In genomic region chr9:67171409-67171808, GRCm38 (mm10) we compare ENCODE assay signal across 18 mouse cellular contexts.
A peak's percentile ranks its signal among the peaks of the same experiment; 100 is the strongest.
DNase-seq lines count a peak whose midpoint lies in the region; ATAC-seq and TF ChIP-seq lines count a peak whose summit lies in the region.
"Had no signal": no experiment of that assay in that cellular context is flagged by ENCODE, and none has a peak within 500 bp of the region (broad histone marks: within the 10 kb centered on the region; RNA-seq: fewer than 3 reads in every experiment).

No protein-coding gene starts in this region.

- ATAC-seq in heart, embryonic 14.5 days (ENCODE audit: insufficient number of reproducible peaks, insufficient read depth, low FRiP score, low read depth): no peak
- ATAC-seq: forebrain, embryonic 16.5 days; hindbrain, embryonic 16.5 days had no signal

- no peaks in the 10 kb centered on the region for H3K36me3 ChIP-seq in heart, embryonic 10.5 days
- no peaks in the 10 kb centered on the region for H3K36me3 ChIP-seq in E14TG2a.4 (ENCODE audit: insufficient read depth, low read length)
- H3K36me3 ChIP-seq in heart, embryonic 14.5 days (ENCODE audit: control insufficient read depth, insufficient read depth, low read length): no peaks in the 10 kb centered on the region
- H3K36me3 ChIP-seq: liver, embryonic 13.5 days had no signal

- peak overlapping the region; percentile 82 for H3K27ac ChIP-seq in heart, embryonic 10.5 days
- no peak overlapping the region for H3K27ac ChIP-seq in left cerebral cortex, adult 2 months
- H3K27ac ChIP-seq in heart, embryonic 14.5 days (replicated peaks in 1 of 2; ENCODE audit: control insufficient read depth in 1 of 2, insufficient read depth in 1 of 2, low read depth in 2 of 2, low read length in 2 of 2): peak overlapping the region; percentile 68 to 80
- no peak overlapping the region for H3K27ac ChIP-seq in cerebellum, adult 2 months (ENCODE audit: insufficient read depth, low read length)
- H3K27ac ChIP-seq: liver, embryonic 13.5 days had no signal

- H3K9me3 ChIP-seq in heart, embryonic 10.5 days: 0 out of 2 replicates have a peak, but pooled peaks cover 3% of the 10 kb centered on the region
- H3K9me3 ChIP-seq in E14TG2a.4 (ENCODE audit: low read length): no peaks in the 10 kb centered on the region
- peaks cover 11% of the 10 kb centered on the region for H3K9me3 ChIP-seq in heart, embryonic 14.5 days (ENCODE audit: control insufficient read depth, low read length)

- no peaks in the 10 kb centered on the region for H3K27me3 ChIP-seq in heart, embryonic 10.5 days (ENCODE audit: insufficient read depth, poor library complexity, severe bottlenecking)
- H3K27me3 ChIP-seq in E14TG2a.4 (ENCODE audit: insufficient read depth, low read length): no peaks in the 10 kb centered on the region
- H3K27me3 ChIP-seq in heart, embryonic 14.5 days (ENCODE audit: control insufficient read depth, insufficient read depth, low read length): no peaks in the 10 kb centered on the region
- no peaks in the 10 kb centered on the region for H3K27me3 ChIP-seq in cerebellum, adult 2 months (ENCODE audit: control insufficient read depth, insufficient read depth, low read length)
- H3K27me3 ChIP-seq: liver, embryonic 13.5 days had no signal

- intact Hi-C loops in heart, postnatal 36 days (cut with DNase I): no loop called here
- intact Hi-C loops in left cerebral cortex, adult 2 months (cut with DNase I): no loop called here

- 78% methylated on average over 4 of the region's 4 CpGs for WGBS in heart, embryonic 10.5 days
- WGBS in heart, embryonic 14.5 days: 81% methylated on average over 4 of the region's 4 CpGs
- WGBS in cerebellum, adult 2 months: 97% methylated on average over 4 of the region's 4 CpGs

- H3K4me3 ChIP-seq in heart, embryonic 10.5 days: no peak overlapping the region
- no peak overlapping the region for H3K4me3 ChIP-seq in left cerebral cortex, adult 2 months
- H3K4me3 ChIP-seq in E14TG2a.4 (replicated peaks; ENCODE audit: low read length): no peak overlapping the region
- H3K4me3 ChIP-seq in heart, embryonic 14.5 days (ENCODE audit: control insufficient read depth in 1 of 2, insufficient read depth in 1 of 2, low read depth in 1 of 2, low read length in 2 of 2): no peak overlapping the region
- no peak overlapping the region for H3K4me3 ChIP-seq in cerebellum, adult 2 months (replicated peaks; ENCODE audit: insufficient read depth, low read depth, low read length)
- H3K4me3 ChIP-seq: liver, embryonic 13.5 days; myocyte had no signal

- TF ChIP-seq CTCF in left cerebral cortex, adult 2 months (IDR thresholded peaks at IDR 0.05): peak; percentile 34
- TF ChIP-seq CTCF in E14TG2a.4 (conservative IDR thresholded peaks at IDR 0.05; ENCODE audit: low read length): peak; percentile 66
- TF ChIP-seq CTCF in cerebellum, adult 2 months (IDR thresholded peaks at IDR 0.05; ENCODE audit: borderline replicate concordance, insufficient read depth, low read depth, low read length): no peak

- peaks cover 30% of the 10 kb centered on the region for H3K4me1 ChIP-seq in heart, embryonic 10.5 days
- H3K4me1 ChIP-seq in E14TG2a.4 (replicated peaks; ENCODE audit: low read depth, low read length): peaks cover 12% of the 10 kb centered on the region
- peaks cover 8 to 12% of the 10 kb centered on the region in 2 experiments for H3K4me1 ChIP-seq in heart, embryonic 14.5 days (ENCODE audit: control insufficient read depth in 2 of 2, insufficient read depth in 2 of 2, low read length in 2 of 2)
- no peaks in the 10 kb centered on the region for H3K4me1 ChIP-seq in cerebellum, adult 2 months (ENCODE audit: control insufficient read depth, insufficient read depth, low read length)

- TF ChIP-seq POLR2A in cerebellum, adult 2 months (IDR thresholded peaks at IDR 0.05; ENCODE audit: borderline replicate concordance, insufficient read depth, low read length): no peak

- no peak for DNase-seq in heart, embryonic 10.5 days (ENCODE audit: low spot score)
- DNase-seq in heart, postnatal 36 days: no peak
- no peak for DNase-seq in left cerebral cortex, adult 2 months (ENCODE audit: extremely low spot score in 1 of 2, low spot score in 2 of 2)
- no peak for DNase-seq in left cerebral cortex, adult 11 months (ENCODE audit: low spot score)
- no peak for DNase-seq in ovary, postnatal 36 days (ENCODE audit: low spot score)
- DNase-seq in cerebellum, adult 2 months: no peak
- DNase-seq: adrenal gland, postnatal 36 days; B cell, adult 2 months; cerebellum, adult 11-12 months; gastrocnemius, postnatal 36 days; right cerebral cortex, postnatal 25 days; thymus, postnatal 25 days had no signal

- no peak overlapping the region for H3K9ac ChIP-seq in heart, embryonic 14.5 days (ENCODE audit: low read length)
- H3K9ac ChIP-seq: liver, embryonic 13.5 days had no signal

- H3K4me2 ChIP-seq in heart, embryonic 14.5 days (ENCODE audit: low read length): no peak overlapping the region
- H3K4me2 ChIP-seq: liver, embryonic 13.5 days had no signal

Comparison
In these comparisons a context has a peak if more than half of its experiments do, and no peak if none do; other contexts are left out.
1. H3K27ac ChIP-seq: peak in heart, embryonic 10.5 days (single experiment) and heart, embryonic 14.5 days (2 of 2); none in left cerebral cortex, adult 2 months (single experiment) and cerebellum, adult 2 months (single experiment).